Mouse (Mus musculus) limb, embryonic 15.5 days (tissue): Measurements from ENCODE around the gene Caprin1. TPM values are rescaled to one million over a fixed set of nuclear protein-coding genes. Genes with fewer than 3 reads are reported as not detected.

Source experiments
- ATAC-seq: fragments of 200-750 bp; cut with Nextera tagmentation; 2 replicates; pipeline ENCODE4 v1.8.0; 2017; ENCODE audit warnings: low read depth, moderate TSS enrichment; ENCODE audit not compliant: insufficient number of reproducible peaks, low FRiP score, low TSS enrichment
- H3K27ac ChIP-seq: fragments of 300-500 bp; sonication (generic); 2 replicates; pipeline ENCODE4 v1.5.1; 2015; ENCODE audit warnings: moderate library complexity, mild to moderate bottlenecking, inconsistent platforms
- H3K27me3 ChIP-seq: fragments of 300-500 bp; sonication (generic); 2 replicates; pipeline ENCODE4 v1.6.1; 2015; ENCODE audit warnings: inconsistent platforms
- H3K36me3 ChIP-seq: fragments of 300-500 bp; sonication (generic); 2 replicates; pipeline ENCODE4 v1.6.1; 2015; ENCODE audit warnings: inconsistent platforms
- H3K4me1 ChIP-seq: fragments of 300-500 bp; sonication (generic); 2 replicates; pipeline ENCODE4 v1.6.1; 2015; ENCODE audit warnings: inconsistent platforms
- H3K4me2 ChIP-seq: fragments of 300-500 bp; sonication (generic); 2 replicates; pipeline ENCODE4 v1.6.1; 2015; ENCODE audit warnings: mild to moderate bottlenecking, inconsistent platforms
- H3K4me3 ChIP-seq: fragments of 300-500 bp; sonication (generic); 2 replicates; pipeline ENCODE4 v1.5.1; 2015; ENCODE audit warnings: mild to moderate bottlenecking, inconsistent platforms
- H3K9ac ChIP-seq: fragments of 300-500 bp; sonication (generic); 2 replicates; pipeline ENCODE4 v1.6.1; 2015; ENCODE audit warnings: inconsistent platforms
- H3K9me3 ChIP-seq: fragments of 300-500 bp; sonication (generic); 2 replicates; pipeline ENCODE4 v1.6.1; 2016; ENCODE audit warnings: inconsistent platforms
- WGBS: fragments of 180-500 bp; shearing (Covaris S2); methylation state at CpG from one replicate; pipeline ENCODE4 v1.1.7; 2015; 5-methylcytosine and 5-hydroxymethylcytosine counted together
- polyA plus RNA-seq: library from polyadenylated mRNA; unstranded; fragments of >200 nt; fragmentation: Nextera tagmentation; extraction: Ambion mirVana; gene quantifications from 2 replicates; pipeline ENCODE4 v1.2.1, GENCODE M21; 2015

Caprin1 gene
- polyA plus RNA-seq, 1 experiment from 2014 or later: 235 TPM

- no peaks in the 10 kb centered on the region for H3K27me3 ChIP-seq
- H3K27ac ChIP-seq: no peak overlapping the region
- no peak overlapping the region for H3K4me2 ChIP-seq
- WGBS: 81% methylated on average over 4 of the region's 4 CpGs
- ATAC-seq: no peak
- no peaks in the 10 kb centered on the region for H3K9me3 ChIP-seq
- H3K36me3 ChIP-seq: no peaks in the 10 kb centered on the region
- no peak overlapping the region for H3K4me3 ChIP-seq
- H3K4me1 ChIP-seq: no peaks in the 10 kb centered on the region
- H3K9ac ChIP-seq: no peak overlapping the region
Measured at GRCm38 (mm10) chr2:103824916-103825315, 27.5 kb upstream of the Caprin1 start.

- H3K27me3 ChIP-seq: no peaks in the 10 kb centered on the region
- no peaks in the 10 kb centered on the region for H3K36me3 ChIP-seq
- no peaks in the 10 kb centered on the region for H3K9me3 ChIP-seq
- peaks cover 2% of the 10 kb centered on the region; the same call in 1 of the 2 replicates for H3K4me1 ChIP-seq
- no peak overlapping the region for H3K9ac ChIP-seq
- WGBS: 71% methylated on average over 7 of the region's 7 CpGs
- H3K4me3 ChIP-seq: no peak overlapping the region
- H3K4me2 ChIP-seq: no peak overlapping the region
- no peak overlapping the region for H3K27ac ChIP-seq
- ATAC-seq: no peak
Measured at GRCm38 (mm10) chr2:103822560-103822959, 25.1 kb upstream of the Caprin1 start.

- ATAC-seq: 0 out of 2 replicates have a peak, but pooled peaks have one; percentile 58
- peak overlapping the region; percentile 20 for H3K4me3 ChIP-seq
Measured at GRCm38 (mm10) chr2:103817145-103817895, 19.9 kb upstream of the Caprin1 start.

GRCm38 (mm10) chr2:103815976-103816375, 18.5 kb upstream of the Caprin1 start:
- Histone ChIP-seq H3K4me3 (no peak overlapping the region), H3K9ac (no peak overlapping the region), H3K27ac (no peak overlapping the region), H3K27me3 (no peaks in the 10 kb centered on the region), H3K4me1 (peaks cover 2% of the 10 kb centered on the region; the same call in 1 of the 2 replicates), H3K9me3 (no peaks in the 10 kb centered on the region), H3K36me3 (no peaks in the 10 kb centered on the region), H3K4me2 (no peak overlapping the region)
- no peak for ATAC-seq
- 85% methylated on average over 3 of the region's 3 CpGs for WGBS

More at GRCm38 (mm10) chr2:103817145-103817895, 19.9 kb upstream of the Caprin1 start:
- Histone ChIP-seq H3K27me3 (no peaks in the 10 kb centered on the region), H3K9me3 (no peaks in the 10 kb centered on the region), H3K36me3 (no peaks in the 10 kb centered on the region), H3K9ac (no peak overlapping the region), H3K4me2 (peak overlapping the region; percentile 24; the same call in 1 of the 2 replicates), H3K4me1 (peaks cover 2% of the 10 kb centered on the region; the same call in 1 of the 2 replicates), H3K27ac (0 out of 2 replicates have a peak overlapping the region, but pooled peaks have one; percentile 9)
- WGBS: 21% methylated on average over 6 of the region's 6 CpGs

- H3K9ac ChIP-seq: no peak overlapping the region
- H3K27ac ChIP-seq: no peak overlapping the region
- no peak overlapping the region for H3K4me2 ChIP-seq
- ATAC-seq: no peak
- WGBS: 61% methylated on average over 5 of the region's 5 CpGs
- H3K9me3 ChIP-seq: no peaks in the 10 kb centered on the region
- H3K4me1 ChIP-seq: no peaks in the 10 kb centered on the region
- H3K27me3 ChIP-seq: no peaks in the 10 kb centered on the region
- H3K4me3 ChIP-seq: no peak overlapping the region
- H3K36me3 ChIP-seq: no peaks in the 10 kb centered on the region
Measured at GRCm38 (mm10) chr2:103811465-103812191, 14.2 kb upstream of the Caprin1 start.

- Histone ChIP-seq H3K9me3 (no peaks in the 10 kb centered on the region), H3K36me3 (no peaks in the 10 kb centered on the region), H3K27me3 (no peaks in the 10 kb centered on the region), H3K4me1 (no peaks in the 10 kb centered on the region), H3K27ac (no peak overlapping the region), H3K4me3 (no peak overlapping the region), H3K4me2 (no peak overlapping the region), H3K9ac (no peak overlapping the region)
- WGBS: 83% methylated on average over 6 of the region's 6 CpGs
- ATAC-seq: no peak
Measured at GRCm38 (mm10) chr2:103810412-103810811, 13.0 kb upstream of the Caprin1 start.

GRCm38 (mm10) chr2:103808466-103808865, 11.0 kb upstream of the Caprin1 start:
- no peak overlapping the region for H3K4me3 ChIP-seq
- no peak for ATAC-seq
- no peak overlapping the region for H3K4me2 ChIP-seq
- H3K36me3 ChIP-seq: no peaks in the 10 kb centered on the region
- no peaks in the 10 kb centered on the region for H3K27me3 ChIP-seq
- no peaks in the 10 kb centered on the region for H3K9me3 ChIP-seq
- no peaks in the 10 kb centered on the region for H3K4me1 ChIP-seq
- no peak overlapping the region for H3K27ac ChIP-seq
- H3K9ac ChIP-seq: no peak overlapping the region

- 86% methylated on average over 5 of the region's 5 CpGs for WGBS
- no peaks in the 10 kb centered on the region for H3K36me3 ChIP-seq
- H3K4me2 ChIP-seq: no peak overlapping the region
- H3K4me3 ChIP-seq: no peak overlapping the region
- H3K27ac ChIP-seq: no peak overlapping the region
- no peaks in the 10 kb centered on the region for H3K9me3 ChIP-seq
- H3K4me1 ChIP-seq: no peaks in the 10 kb centered on the region
- no peak for ATAC-seq
- no peaks in the 10 kb centered on the region for H3K27me3 ChIP-seq
- H3K9ac ChIP-seq: no peak overlapping the region
Measured at GRCm38 (mm10) chr2:103803770-103804530, 6.5 kb upstream of the Caprin1 start.

- WGBS: 90% methylated on average over 1 of the region's 1 CpGs
- Histone ChIP-seq H3K4me3 (no peak overlapping the region), H3K4me2 (no peak overlapping the region), H3K9me3 (no peaks in the 10 kb centered on the region), H3K4me1 (peaks cover 8% of the 10 kb centered on the region; the same call in 1 of the 2 replicates), H3K27ac (no peak overlapping the region), H3K9ac (no peak overlapping the region), H3K36me3 (no peaks in the 10 kb centered on the region), H3K27me3 (no peaks in the 10 kb centered on the region)
- no peak for ATAC-seq
Measured at GRCm38 (mm10) chr2:103802422-103802821, 5.0 kb upstream of the Caprin1 start.

- peaks cover 13% of the 10 kb centered on the region for H3K36me3 ChIP-seq
- no peaks in the 10 kb centered on the region for H3K27me3 ChIP-seq
- H3K4me2 ChIP-seq: peak overlapping the region; percentile 67
- H3K27ac ChIP-seq: peak overlapping the region; percentile 100
- peak overlapping the region; percentile 97 for H3K9ac ChIP-seq
- ATAC-seq: peak; percentile 67
- peak overlapping the region; percentile 88 for H3K4me3 ChIP-seq
- under 1% methylated on average over 48 of the region's 72 CpGs for WGBS
- peaks cover 16% of the 10 kb centered on the region for H3K4me1 ChIP-seq
- no peaks in the 10 kb centered on the region for H3K9me3 ChIP-seq
Measured at GRCm38 (mm10) chr2:103796861-103797466, 485 bp downstream of the Caprin1 start.

- H3K4me3 ChIP-seq: peak overlapping the region; percentile 88
- peak; percentile 56 for ATAC-seq
- H3K4me1 ChIP-seq: peaks cover 16% of the 10 kb centered on the region
- under 1% methylated on average over 42 of the region's 42 CpGs for WGBS
- peak overlapping the region; percentile 56 for H3K4me2 ChIP-seq
- peak overlapping the region; percentile 100 for H3K27ac ChIP-seq
- no peaks in the 10 kb centered on the region for H3K27me3 ChIP-seq
- peaks cover 14% of the 10 kb centered on the region for H3K36me3 ChIP-seq
- peak overlapping the region; percentile 97 for H3K9ac ChIP-seq
- no peaks in the 10 kb centered on the region for H3K9me3 ChIP-seq
Measured at GRCm38 (mm10) chr2:103796211-103796860, 1.1 kb downstream of the Caprin1 start.
